Mouse (Mus musculus) common myeloid progenitor, adult 5-6 weeks (primary cell): ENCODE data around the gene Zp1. TPM values are rescaled to one million over a fixed set of nuclear protein-coding genes. Genes with fewer than 3 reads are reported as not detected.
A peak's percentile ranks its signal among the peaks of the same experiment; 100 is the strongest.

Experiments used
- ATAC-seq: replicated peaks from 2 replicates; pipeline ENCODE4 v1.8.0; 2016; ENCODE audit warnings: low read depth, mild to moderate bottlenecking, moderate TSS enrichment, inconsistent platforms; ENCODE audit not compliant: poor library complexity, severe bottlenecking
- total RNA-seq: library from RNA; stranded (forward); fragments of 200-1000, 187-1606 nt; gene quantifications from 2 replicates; pipeline ENCODE4 v1.2.3, GENCODE M21; 2017

Zp1 gene
- not detected in 2 replicates for total RNA-seq

DNA sequence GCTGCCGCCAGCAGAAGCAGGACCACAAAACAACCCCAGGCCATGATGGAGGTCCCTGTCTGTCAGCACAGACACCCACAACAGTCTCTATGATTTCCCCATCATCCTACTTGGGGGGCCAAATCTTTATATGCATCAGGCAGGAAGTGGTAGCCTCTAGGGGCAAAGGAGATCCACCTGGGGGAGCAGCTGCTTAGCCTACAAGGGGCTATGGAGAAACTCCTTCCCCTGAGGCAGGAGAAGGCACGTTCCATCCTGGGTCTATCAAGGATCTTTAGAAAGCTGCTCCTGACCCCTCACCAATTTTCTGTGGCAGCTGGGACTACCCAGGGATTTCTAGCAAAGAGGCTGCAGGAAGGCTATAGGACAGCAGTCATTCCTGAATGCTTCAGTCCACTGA, at the start of gene Zp1:
TSS of gene Zp1 (minus strand) at position 101 of the 400 bp plus-strand sequence.
- ATAC-seq, result no peak

DNA sequence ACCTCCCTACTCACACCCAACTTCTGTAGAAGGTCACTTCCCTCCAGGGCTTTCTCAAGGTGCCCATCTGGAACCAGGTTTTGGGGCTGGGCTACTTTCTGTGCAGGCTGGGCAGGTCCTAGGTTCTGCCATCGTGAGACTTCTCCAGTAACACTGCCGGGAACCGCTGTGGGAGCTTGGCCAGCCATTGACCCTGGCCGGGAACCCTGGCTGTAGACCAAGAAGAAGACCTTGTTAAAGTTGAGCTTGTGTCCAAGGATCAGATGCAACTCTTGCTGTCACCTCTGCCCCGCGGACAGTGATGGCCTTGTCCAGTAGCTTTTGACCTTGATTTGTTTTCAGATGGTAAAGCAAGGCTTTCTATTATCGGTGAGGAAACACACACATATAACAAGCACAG, 48.1 kb upstream of the Zp1 start:
- no peak for ATAC-seq

DNA sequence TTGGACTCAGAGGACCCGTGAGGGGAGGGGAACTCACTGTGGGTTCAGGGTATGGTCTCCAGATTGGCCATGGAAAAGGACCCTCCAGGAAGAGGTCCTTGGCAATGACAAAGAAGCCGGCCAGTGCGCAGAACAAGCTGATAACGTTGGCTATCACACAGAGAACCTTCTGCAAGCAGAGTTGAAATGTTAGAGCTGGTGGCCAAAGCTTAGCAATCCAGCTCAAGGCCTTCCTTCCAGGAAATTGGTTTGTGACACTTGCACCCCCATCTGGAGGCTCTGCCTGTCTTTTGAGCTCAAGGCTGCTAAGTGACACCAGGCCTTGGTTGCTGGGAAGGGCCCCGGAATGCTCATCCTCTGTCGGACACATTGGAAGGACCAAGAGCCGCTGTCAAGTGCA, 45.3 kb upstream of the Zp1 start:
- ATAC-seq, result no peak

- no peak for ATAC-seq
Observed at GRCm38 (mm10) chr19:10959978-10960346, 39.5 kb upstream of the Zp1 start.

DNA sequence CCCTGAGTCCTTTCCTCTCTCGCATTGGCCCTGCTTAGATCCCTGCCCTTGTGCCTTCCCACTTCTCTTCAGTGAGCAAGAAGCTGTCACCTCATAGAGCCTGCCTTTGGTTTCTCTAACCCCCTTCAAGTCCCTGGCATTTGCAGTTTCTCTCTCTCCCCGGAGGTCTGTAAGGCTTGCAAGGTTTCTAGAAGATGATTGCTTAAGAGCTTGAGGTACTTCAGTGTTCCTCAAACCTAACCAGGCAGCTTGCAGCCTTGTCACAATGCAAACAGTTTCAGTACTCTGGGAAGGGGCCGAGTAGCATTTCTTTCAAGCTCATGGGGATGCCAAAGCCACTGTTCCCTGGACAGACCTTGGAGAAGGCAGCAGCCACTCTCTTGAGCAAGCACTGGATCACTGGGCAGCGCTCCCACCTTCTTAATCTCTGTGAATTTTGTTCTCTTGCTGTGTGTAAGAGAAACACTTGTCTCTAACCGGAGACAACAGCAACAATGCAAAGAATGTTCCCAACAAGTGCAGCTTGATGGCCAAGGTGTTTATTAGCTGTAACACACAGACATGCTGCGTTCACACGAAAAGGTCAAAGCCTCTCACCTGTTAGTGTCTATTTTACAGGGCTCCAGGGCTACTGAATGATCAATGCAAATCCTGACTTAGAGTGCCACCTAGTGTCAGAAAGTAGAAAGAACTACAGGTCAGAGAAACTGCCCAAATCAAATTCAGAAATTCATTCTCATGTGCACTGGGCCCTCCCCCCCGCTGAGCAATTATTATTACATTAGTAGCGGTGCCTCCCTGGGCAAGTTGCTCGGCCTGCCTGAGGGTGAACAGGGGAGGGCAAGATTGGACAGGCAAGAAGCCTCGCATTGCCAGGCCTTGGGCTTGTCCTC, 38.9 kb upstream of the Zp1 start:
- peak; percentile 90 for ATAC-seq

DNA sequence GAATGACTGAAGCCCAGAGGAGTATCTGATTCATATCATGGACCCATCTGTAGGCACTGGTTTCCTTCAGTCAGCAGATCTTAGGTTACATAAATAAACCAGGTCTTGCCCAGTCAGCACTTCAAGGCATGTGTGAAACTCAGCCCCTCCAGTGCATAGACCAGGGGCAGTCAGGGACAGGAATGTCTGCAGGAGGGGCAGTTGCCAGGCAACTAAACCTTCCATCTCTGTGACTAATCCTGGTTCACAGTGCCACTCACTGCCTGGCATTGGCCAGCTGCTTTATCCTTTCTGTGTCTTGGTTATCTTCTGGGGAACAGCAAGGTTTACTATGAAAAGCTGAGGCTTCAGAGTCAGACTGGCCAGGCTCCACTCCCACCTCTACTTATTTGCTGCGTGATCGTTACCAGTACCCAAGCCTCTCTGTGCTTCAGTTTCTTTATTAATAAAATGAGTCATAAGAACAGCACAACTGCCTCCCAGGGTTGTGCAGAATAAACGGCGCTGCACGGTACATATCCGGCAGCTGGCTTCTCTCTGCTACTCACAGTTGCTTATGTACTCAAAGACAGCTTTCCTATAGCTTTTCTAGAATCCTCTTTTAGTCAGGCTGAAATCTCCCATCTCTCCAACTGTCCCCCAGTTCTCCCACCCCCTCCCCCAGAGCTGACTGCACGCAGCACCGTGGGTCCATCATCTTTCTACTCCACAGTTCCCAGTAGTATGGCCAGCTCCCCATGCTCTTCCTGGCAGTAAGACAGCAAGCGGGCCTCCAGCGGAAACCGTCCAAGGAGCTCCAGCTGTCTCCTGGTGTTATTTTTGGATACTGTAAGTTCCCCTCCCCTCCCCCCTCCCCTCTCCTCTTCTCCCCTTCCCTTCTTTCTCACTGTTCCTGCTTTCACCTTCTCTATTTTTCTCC, 31.8 kb upstream of the Zp1 start:
- ATAC-seq, result no peak

- no peak; the same call in 1 of the 2 replicates for ATAC-seq
Observed at GRCm38 (mm10) chr19:10949558-10949957, 29.1 kb upstream of the Zp1 start.

DNA sequence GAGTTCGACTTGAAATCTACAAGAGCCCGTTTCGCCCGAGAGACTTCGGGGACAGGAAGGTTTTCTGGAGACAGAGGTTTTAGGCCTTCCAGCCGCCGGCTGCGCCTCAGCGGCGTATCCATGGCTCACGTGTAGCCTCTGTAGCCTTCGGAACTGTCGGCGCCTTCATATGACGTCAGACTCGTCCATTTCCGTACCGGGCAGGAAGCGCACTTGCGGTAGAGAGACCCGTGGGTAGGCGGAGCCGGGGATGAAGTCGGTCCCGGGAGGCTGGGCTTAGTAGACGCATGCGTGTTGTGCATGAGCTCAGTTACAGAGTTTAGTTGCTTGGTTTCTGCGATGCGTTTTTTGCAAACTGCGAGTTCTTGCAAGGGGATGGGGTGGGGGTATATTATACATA, 28.7 kb upstream of the Zp1 start, which contains the start of gene Ccdc86:
TSS of gene Ccdc86 (minus strand) at position 155 of the 400 bp plus-strand sequence.
- ATAC-seq, result peak; percentile 95

DNA sequence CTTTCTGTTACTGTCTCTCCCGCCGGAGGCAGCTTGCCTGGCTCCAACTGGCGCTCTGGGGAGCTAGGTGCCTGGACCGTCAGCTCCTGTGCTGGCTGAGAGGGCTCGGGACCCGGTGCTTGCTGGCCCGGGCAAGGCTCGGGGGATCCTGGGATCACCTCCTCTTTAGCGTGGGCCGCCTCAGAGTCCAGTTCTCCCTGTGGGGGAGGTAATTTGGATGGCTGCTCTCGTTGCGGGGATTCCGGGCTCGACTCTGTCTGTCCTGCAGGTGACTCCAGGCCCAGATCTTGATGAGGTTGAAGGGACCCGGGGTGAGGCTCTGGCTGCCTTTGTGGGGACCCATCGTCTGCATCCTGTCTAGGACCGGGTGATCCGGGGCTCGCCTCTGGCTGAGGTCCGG, 28.0 kb upstream of the Zp1 start:
- ATAC-seq, result 0 out of 2 replicates have a peak, but pooled peaks have one; percentile 5

DNA sequence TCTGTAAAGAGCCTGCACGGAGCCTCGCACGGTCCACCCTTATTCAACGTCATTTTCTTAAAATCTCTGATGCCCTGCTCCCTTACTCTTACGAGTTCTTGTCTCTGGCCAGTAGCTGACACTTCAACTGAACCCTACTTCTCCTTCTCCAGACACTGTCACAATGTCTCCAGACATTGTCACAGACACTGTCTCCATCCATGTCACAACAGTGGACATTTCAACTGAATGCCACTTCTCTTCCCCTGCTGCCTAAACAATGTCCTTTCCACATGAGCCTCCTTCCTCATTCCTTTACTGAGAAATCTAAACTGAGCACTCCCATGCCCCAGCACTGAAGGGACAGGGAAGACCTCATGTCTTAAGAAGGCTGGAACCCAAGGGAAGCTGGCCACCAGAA, 26.8 kb upstream of the Zp1 start:
- no peak for ATAC-seq

GRCm38 (mm10) chr19:10946506-10946905, 26.1 kb upstream of the Zp1 start:
- ATAC-seq, result no peak

DNA sequence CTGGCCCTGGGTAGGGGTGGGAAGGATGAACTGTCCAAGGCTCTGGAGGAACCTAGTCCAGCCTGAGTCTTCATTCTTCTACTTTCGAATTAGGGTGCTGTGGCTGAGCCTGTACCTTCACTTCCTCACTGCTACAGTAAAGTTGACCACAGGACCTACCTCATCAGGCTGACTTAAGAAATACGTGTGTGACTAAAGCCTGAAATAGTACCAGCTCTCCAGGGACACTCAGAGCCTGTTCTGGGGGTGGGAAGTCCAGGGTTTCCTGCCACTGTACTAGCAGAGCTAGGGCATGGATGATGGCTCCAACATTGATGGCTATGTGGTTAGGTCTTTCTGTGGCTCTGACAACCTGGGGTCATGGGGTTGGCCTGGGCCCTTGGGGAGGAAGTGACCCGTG, 23.5 kb upstream of the Zp1 start:
- peak; percentile 15; the same call in 1 of the 2 replicates for ATAC-seq

GRCm38 (mm10) chr19:10940801-10941457, 20.5 kb upstream of the Zp1 start:
- ATAC-seq, result peak; percentile 13; the same call in 1 of the 2 replicates

- peak; percentile 85 for ATAC-seq
Observed at GRCm38 (mm10) chr19:10940097-10940800, 19.8 kb upstream of the Zp1 start.

DNA sequence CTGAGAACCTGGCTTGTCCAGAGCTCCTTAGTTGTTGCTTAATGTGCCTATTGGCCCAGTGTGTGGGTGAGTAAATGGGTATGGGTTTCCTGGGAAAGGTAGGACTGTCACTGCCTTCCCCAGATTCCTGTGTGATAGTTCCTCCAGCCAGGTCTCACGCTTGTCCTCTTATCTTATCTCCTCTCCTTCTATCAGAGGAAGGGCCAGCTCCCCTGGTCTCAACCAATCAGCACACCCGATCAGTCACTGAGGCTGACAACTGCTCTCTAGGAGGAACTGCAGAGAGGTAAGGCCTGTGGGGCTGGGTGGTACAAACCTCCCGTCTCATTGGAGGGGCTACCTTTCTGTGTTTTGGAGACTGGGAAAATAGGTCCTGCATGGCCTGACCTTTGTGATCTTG, 18.3 kb upstream of the Zp1 start:
- no peak for ATAC-seq

GRCm38 (mm10) chr19:10937110-10937563, 16.7 kb upstream of the Zp1 start, which contains the start of gene Ptgdr2:
Gene Ptgdr2, plus strand, starts transcription at chr19:10937160.
- no peak for ATAC-seq

GRCm38 (mm10) chr19:10936077-10936476, 15.6 kb upstream of the Zp1 start:
- no peak for ATAC-seq

GRCm38 (mm10) chr19:10935029-10935428, 14.6 kb upstream of the Zp1 start:
- ATAC-seq, result no peak

GRCm38 (mm10) chr19:10930641-10931040, 10.2 kb upstream of the Zp1 start:
- ATAC-seq, result 0 out of 2 replicates have a peak, but pooled peaks have one; percentile 50
